Mouse (Mus musculus) stomach, embryonic 14.5 days (tissue): ENCODE results near the gene Inhba. TPM values are rescaled to one million over a fixed set of nuclear protein-coding genes. Genes with fewer than 3 reads are reported as not detected.

Experiments used
- ATAC-seq: fragments of 200-750 bp; cut with Nextera tagmentation; 2 replicates; pipeline ENCODE4 v1.8.0; 2017; ENCODE audit warnings: low read depth, moderate TSS enrichment; ENCODE audit not compliant: insufficient number of reproducible peaks, insufficient read depth, low FRiP score
- H3K27ac ChIP-seq: fragments of 300-500 bp; sonication (generic); 2 replicates; pipeline ENCODE4 v1.5.1; 2014; ENCODE audit warnings: mild to moderate bottlenecking, low read length, moderate library complexity, mixed read lengths
- H3K27me3 ChIP-seq: fragments of 300-500 bp; sonication (generic); 2 replicates; pipeline ENCODE4 v1.6.1; 2014; ENCODE audit warnings: low read length, control low read depth, mixed read lengths; ENCODE audit not compliant: control insufficient read depth, insufficient read depth
- H3K36me3 ChIP-seq: fragments of 300-500 bp; sonication (generic); 2 replicates; pipeline ENCODE4 v1.6.1; 2014; ENCODE audit warnings: mild to moderate bottlenecking, control low read depth, low read length, moderate library complexity, mixed read lengths; ENCODE audit not compliant: control insufficient read depth, insufficient read depth
- H3K4me1 ChIP-seq: fragments of 300-500 bp; sonication (generic); 2 replicates; pipeline ENCODE4 v1.6.1; 2014; ENCODE audit warnings: low read length, control low read depth, mixed read lengths; ENCODE audit not compliant: control insufficient read depth, insufficient read depth
- H3K4me2 ChIP-seq: fragments of 300-500 bp; sonication (generic); replicated peaks from 2 replicates; pipeline ENCODE4 v1.6.1; 2014; ENCODE audit warnings: low read depth, low read length, control low read depth
- H3K4me3 ChIP-seq: fragments of 300-500 bp; sonication (generic); 2 replicates; pipeline ENCODE4 v1.5.1; 2014; ENCODE audit warnings: low read depth, low read length, control low read depth
- H3K9ac ChIP-seq: fragments of 300-500 bp; sonication (generic); replicated peaks from 2 replicates; pipeline ENCODE4 v1.6.1; 2014; ENCODE audit warnings: low read depth, mild to moderate bottlenecking, control low read depth, low read length, moderate library complexity, mixed read lengths
- H3K9me3 ChIP-seq: fragments of 300-500 bp; sonication (generic); 2 replicates; pipeline ENCODE4 v1.6.1; 2016; ENCODE audit warnings: low read depth, low read length, control low read depth; ENCODE audit not compliant: control insufficient read depth
- WGBS: fragments of 180-500 bp; shearing (Covaris S2); extraction: QIAGEN DNeasy Blood & Tissue Kit; methylation state at CpG from one replicate; pipeline ENCODE4 v1.1.7; 2014; 5-methylcytosine and 5-hydroxymethylcytosine counted together
- polyA plus RNA-seq: library from polyadenylated mRNA; unstranded; fragments of >200 nt; fragmentation: Nextera tagmentation; extraction: Ambion mirVana; gene quantifications from 2 replicates; pipeline ENCODE4 v1.2.1, GENCODE M21; 2014

The Inhba gene
- polyA plus RNA-seq, 1 experiment from 2014 or later = 4.3 TPM

DNA sequence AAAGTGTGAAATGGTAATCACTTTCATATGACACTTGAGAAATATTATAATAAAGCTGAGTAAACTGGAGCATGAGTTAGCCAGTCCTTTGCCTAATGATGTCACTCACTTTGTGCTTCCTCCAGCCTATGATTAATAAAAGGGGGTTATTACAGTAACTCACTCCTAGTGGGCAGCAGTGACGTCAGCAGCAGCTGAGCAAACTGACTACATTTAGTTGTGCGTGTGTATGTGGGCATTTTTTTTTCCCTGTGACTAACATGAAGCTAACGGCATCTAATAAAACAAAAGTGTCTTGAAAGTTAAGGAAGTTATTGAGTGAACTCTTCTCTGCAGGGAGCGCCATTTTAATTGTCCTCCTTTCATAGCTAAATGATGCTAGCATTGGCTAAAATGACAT is 3.9 kb upstream of the Inhba start:
- WGBS = 69% methylated on average over 4 of the region's 4 CpGs
- no peak overlapping the region for H3K9ac ChIP-seq

DNA sequence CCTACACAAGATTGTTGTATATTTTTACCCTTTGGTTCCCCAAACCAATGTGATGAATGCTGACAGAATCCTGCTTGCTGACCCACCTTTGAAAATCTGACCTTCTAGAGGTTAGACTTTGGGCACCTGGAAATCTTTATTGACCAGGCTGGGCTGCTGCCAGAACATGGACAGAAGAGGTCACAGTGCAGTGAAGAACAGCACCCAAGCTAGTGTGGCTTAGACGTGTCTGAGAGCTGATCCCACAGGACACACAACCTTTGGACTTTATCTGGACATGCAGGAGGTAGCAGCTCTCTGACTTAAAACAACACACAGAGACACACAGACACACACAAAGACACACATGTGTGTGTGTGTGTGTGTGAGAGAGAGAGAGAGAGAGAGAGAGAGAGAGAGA is 3.3 kb upstream of the Inhba start:
- Histone ChIP-seq H3K27me3 (no peaks in the 10 kb centered on the region), H3K27ac (no peak overlapping the region), H3K4me2 (no peak overlapping the region), H3K9ac (no peak overlapping the region), H3K4me1 (0 out of 2 replicates have a peak, but pooled peaks cover 4% of the 10 kb centered on the region), H3K4me3 (no peak overlapping the region), H3K36me3 (no peaks in the 10 kb centered on the region), H3K9me3 (no peaks in the 10 kb centered on the region)
- 63% methylated on average over 1 of the region's 1 CpGs for WGBS
- no peak for ATAC-seq

More for the DNA sequence above, 3.9 kb upstream of the Inhba start:
- ATAC-seq = no peak
- Histone ChIP-seq H3K36me3 (no peaks in the 10 kb centered on the region), H3K27me3 (no peaks in the 10 kb centered on the region), H3K4me1 (0 out of 2 replicates have a peak, but pooled peaks cover 4% of the 10 kb centered on the region), H3K4me3 (no peak overlapping the region), H3K27ac (no peak overlapping the region), H3K4me2 (no peak overlapping the region), H3K9me3 (no peaks in the 10 kb centered on the region)

DNA sequence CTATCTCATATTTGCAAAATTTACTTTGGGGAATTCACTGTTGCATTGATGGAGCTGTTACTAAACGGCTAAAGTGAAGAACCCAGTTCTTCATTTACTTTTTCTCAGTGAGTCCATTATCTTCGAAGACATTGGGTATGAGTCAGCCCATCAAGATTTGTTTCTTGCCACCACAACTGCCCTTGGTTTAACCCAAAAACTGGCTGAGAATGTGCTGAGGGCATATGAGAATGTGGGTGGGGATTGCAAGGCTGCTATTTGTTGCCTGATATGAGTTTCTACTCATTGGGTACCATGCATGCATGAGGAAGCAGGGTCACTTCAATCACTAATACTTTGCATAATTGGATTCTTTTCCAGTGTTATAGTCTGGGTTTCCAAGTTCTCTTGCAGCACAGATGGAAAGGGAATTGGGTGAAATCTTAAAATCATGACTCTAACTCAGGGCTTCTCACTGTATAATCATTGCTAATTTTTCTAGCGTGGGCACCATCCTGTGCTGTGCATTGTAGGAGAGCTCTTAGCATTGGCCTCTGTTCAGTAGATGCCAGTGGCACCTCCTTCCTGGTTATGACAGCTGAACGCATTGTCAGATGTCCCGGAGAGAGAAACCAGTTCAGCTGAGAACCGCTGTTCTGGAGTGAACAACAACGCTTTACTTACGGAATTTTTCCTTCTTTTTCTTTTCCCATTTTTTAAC is 1.7 kb upstream of the Inhba start:
- Histone ChIP-seq H3K4me2 (no peak overlapping the region), H3K27me3 (no peaks in the 10 kb centered on the region), H3K4me3 (no peak overlapping the region), H3K36me3 (no peaks in the 10 kb centered on the region), H3K9ac (no peak overlapping the region), H3K27ac (no peak overlapping the region), H3K4me1 (0 out of 2 replicates have a peak, but pooled peaks cover 4% of the 10 kb centered on the region), H3K9me3 (no peaks in the 10 kb centered on the region)
- ATAC-seq = no peak
- WGBS = 91% methylated on average over 8 of the region's 8 CpGs

DNA sequence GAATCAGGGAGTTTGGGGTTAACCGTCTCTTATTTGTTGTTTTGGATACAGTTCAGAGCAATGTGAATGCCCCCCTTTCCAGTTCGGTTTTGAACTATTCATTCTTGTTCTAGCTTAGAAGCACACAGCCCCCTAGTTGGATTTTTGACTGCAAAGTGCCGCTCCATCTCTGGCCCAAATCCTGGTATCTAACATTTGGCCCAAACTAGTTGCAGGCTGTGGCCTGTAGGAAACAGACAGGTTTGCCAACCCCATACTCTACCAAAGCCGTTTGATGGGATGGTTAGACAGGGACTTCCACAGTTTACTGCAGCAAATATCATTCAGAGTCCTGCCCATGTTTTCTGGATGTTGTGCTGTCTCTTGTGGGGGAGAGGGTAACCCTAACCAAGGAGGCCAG is 1.1 kb upstream of the Inhba start:
- H3K4me3 ChIP-seq = no peak overlapping the region
- WGBS = 83% methylated on average over 4 of the region's 4 CpGs
- no peak overlapping the region for H3K9ac ChIP-seq
- H3K4me2 ChIP-seq = no peak overlapping the region
- no peaks in the 10 kb centered on the region for H3K9me3 ChIP-seq
- H3K4me1 ChIP-seq = 0 out of 2 replicates have a peak, but pooled peaks cover 4% of the 10 kb centered on the region
- no peaks in the 10 kb centered on the region for H3K36me3 ChIP-seq
- no peaks in the 10 kb centered on the region for H3K27me3 ChIP-seq
- no peak overlapping the region for H3K27ac ChIP-seq
- ATAC-seq = no peak

DNA sequence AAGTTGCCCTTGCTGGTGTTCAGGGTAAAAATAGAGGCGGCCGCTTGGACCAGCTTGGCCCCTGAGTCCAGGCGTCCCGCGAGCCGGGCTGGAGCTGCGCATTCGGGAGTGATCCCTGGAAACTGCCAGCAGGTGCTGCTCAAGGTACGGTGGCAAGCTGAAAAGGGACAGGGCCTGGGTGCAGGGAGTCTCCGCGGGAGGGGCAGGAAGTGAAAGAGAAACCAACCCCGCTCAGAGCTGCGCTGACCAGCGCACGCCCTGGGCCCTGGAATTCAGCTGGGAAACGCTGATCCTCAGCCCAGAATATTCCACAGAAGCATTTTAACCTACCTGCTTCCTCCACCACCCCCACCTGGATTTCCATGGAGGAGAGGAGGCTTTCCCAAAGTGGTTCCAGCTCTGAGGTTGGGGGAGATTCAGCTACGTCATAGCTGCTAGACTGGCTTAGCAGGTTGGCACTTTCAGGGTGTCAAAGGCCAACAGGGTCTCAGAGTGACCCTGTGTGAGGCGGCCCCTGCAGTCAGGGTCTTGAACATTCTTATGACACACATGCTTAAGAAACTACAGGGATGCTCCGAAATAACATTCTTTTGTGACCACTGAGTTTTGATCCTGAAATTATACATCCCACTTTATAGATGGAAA is 714 bp downstream of the Inhba start:
- Histone ChIP-seq H3K27me3 (no peaks in the 10 kb centered on the region), H3K4me2 (peak overlapping the region; percentile 93), H3K4me3 (peak overlapping the region; percentile 41), H3K9me3 (no peaks in the 10 kb centered on the region), H3K27ac (no peak overlapping the region), H3K4me1 (0 out of 2 replicates have a peak, but pooled peaks cover 4% of the 10 kb centered on the region), H3K9ac (0 out of 2 replicates have a peak overlapping the region, but pooled peaks have one; percentile 11), H3K36me3 (no peaks in the 10 kb centered on the region)
- 8% methylated on average over 19 of the region's 19 CpGs for WGBS
- ATAC-seq = peak; percentile 92

DNA sequence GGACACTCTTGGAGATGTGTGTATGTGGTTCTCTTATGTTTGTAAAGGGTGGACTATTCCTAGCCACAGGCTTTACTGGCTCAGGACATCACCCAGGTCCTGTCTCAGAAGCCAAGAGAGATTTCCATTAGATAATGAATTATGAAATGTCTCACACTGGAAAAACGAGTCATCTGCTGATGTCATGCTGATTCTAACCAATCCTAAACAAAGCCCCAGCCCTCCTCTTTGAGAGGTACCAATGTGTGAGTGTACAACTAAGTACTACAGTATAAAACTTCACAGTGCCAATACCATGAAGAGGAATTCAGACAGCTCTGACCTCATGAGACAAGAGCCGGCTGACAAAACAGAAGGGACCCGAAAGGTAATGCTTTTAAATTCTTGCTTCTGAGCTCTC is 2.5 kb downstream of the Inhba start:
- Histone ChIP-seq H3K27ac (no peak overlapping the region), H3K36me3 (no peaks in the 10 kb centered on the region), H3K4me1 (peaks cover 7% of the 10 kb centered on the region; the same call in 1 of the 2 replicates), H3K4me2 (no peak overlapping the region), H3K4me3 (no peak overlapping the region), H3K9ac (no peak overlapping the region), H3K27me3 (0 out of 2 replicates have a peak, but pooled peaks cover 3% of the 10 kb centered on the region), H3K9me3 (no peaks in the 10 kb centered on the region)
- no peak for ATAC-seq
- 50% methylated on average over 3 of the region's 3 CpGs for WGBS

DNA sequence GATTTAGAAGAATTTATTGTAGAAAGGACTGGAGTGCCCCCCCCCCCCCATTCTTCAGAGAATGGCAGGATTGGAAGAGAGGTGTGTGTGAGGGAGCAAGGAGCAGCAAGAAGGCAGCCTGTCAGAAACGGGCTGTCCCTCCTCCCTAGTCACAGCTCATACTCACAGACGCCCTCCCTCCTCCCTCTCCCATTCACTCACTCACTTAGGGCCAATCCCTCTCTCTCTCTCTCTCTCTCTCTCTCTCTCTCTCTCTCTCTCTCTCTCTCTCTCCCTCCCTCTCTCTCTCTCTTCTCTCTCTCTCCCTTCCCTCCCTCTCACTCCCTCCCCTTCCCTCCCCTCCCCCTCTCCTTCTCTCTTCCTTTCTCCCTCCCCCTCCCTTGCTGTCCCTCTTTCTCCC is 4.9 kb downstream of the Inhba start:
- WGBS = 0% methylated on average over 1 of the region's 2 CpGs
- Histone ChIP-seq H3K4me3 (no peak overlapping the region), H3K4me1 (peaks cover 7% of the 10 kb centered on the region; the same call in 1 of the 2 replicates)

DNA sequence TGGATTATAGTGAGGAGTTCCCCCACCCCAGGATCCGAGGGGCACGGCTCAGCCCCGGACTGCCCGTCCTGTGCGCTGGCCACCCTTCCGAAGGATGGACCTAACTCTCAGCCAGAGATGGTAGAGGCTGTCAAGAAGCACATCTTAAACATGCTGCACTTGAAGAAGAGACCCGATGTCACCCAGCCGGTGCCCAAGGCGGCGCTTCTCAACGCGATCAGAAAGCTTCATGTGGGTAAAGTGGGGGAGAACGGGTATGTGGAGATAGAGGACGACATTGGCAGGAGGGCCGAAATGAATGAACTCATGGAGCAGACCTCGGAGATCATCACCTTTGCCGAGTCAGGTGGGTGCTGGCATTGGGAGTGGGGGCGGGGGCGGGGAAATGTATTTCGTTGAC is 5.7 kb downstream of the Inhba start:
- peak overlapping the region; percentile 27 for H3K4me3 ChIP-seq
- H3K27ac ChIP-seq = no peak overlapping the region
- peaks cover 7% of the 10 kb centered on the region; the same call in 1 of the 2 replicates for H3K4me1 ChIP-seq
- H3K9ac ChIP-seq = no peak overlapping the region; the same call in 1 of the 2 replicates
- whole genome bisulfite sequencing = under 1% methylated on average over 20 of the region's 20 CpGs
- H3K27me3 ChIP-seq = 0 out of 2 replicates have a peak, but pooled peaks cover 3% of the 10 kb centered on the region
- H3K36me3 ChIP-seq = no peaks in the 10 kb centered on the region
- no peaks in the 10 kb centered on the region for H3K9me3 ChIP-seq
- no peak for ATAC-seq
- H3K4me2 ChIP-seq = peak overlapping the region; percentile 79

More for the DNA sequence above, 4.9 kb downstream of the Inhba start:
- no peak overlapping the region for H3K27ac ChIP-seq
- no peaks in the 10 kb centered on the region for H3K9me3 ChIP-seq
- no peak overlapping the region for H3K9ac ChIP-seq
- no peak for ATAC-seq
- H3K36me3 ChIP-seq = no peaks in the 10 kb centered on the region
- H3K27me3 ChIP-seq = 0 out of 2 replicates have a peak, but pooled peaks cover 3% of the 10 kb centered on the region
- no peak overlapping the region for H3K4me2 ChIP-seq
